Mouse (Mus musculus) testis, adult 2 months (tissue): ENCODE measurements at regions not wholly inside any gene's neighbourhood (a gene's known extent, or its start where the extent isn't known, plus 50 kb on each side); places are given as distances from the start of the nearest gene placed in this dataset.

Experiments used
- H3K27ac ChIP-seq: fragments of 200-500 bp; 2 replicates; pipeline ENCODE4 v1.5.1; 2012; ENCODE audit warnings: low read depth, low read length; ENCODE audit not compliant: control insufficient read depth, insufficient read depth
- H3K27me3 ChIP-seq: fragments of 200-500 bp; 2 replicates; pipeline ENCODE4 v1.6.1; 2012; ENCODE audit warnings: mild to moderate bottlenecking, low read length, moderate library complexity; ENCODE audit not compliant: control insufficient read depth, insufficient read depth
- H3K36me3 ChIP-seq: fragments of 200-500 bp; 2 replicates; pipeline ENCODE4 v1.6.1; 2012; ENCODE audit warnings: mild to moderate bottlenecking, low read length; ENCODE audit not compliant: control insufficient read depth, insufficient read depth
- H3K4me1 ChIP-seq: fragments of 200-500 bp; 2 replicates; pipeline ENCODE4 v1.6.1; 2012; ENCODE audit warnings: low read length; ENCODE audit not compliant: control insufficient read depth, insufficient read depth
- H3K4me3 ChIP-seq: fragments of 200-500 bp; 2 replicates; pipeline ENCODE4 v1.5.1; 2012; ENCODE audit warnings: low read depth, mild to moderate bottlenecking, low read length, moderate library complexity, mixed read lengths; ENCODE audit not compliant: control insufficient read depth
- CTCF ChIP-seq: fragments of 200-500 bp; IDR thresholded peaks from 2 replicates; pipeline ENCODE4 v1.5.1; 2012; ENCODE audit warnings: low read depth, mild to moderate bottlenecking, inconsistent platforms, low read length, moderate library complexity; ENCODE audit not compliant: control insufficient read depth, insufficient read depth, insufficient replicate concordance
- POLR2A ChIP-seq: fragments of 200-500 bp; IDR thresholded peaks from 2 replicates; pipeline ENCODE4 v1.6.1; 2012; ENCODE audit warnings: low read depth, mild to moderate bottlenecking, inconsistent platforms, low read length, moderate library complexity; ENCODE audit not compliant: control insufficient read depth

DNA sequence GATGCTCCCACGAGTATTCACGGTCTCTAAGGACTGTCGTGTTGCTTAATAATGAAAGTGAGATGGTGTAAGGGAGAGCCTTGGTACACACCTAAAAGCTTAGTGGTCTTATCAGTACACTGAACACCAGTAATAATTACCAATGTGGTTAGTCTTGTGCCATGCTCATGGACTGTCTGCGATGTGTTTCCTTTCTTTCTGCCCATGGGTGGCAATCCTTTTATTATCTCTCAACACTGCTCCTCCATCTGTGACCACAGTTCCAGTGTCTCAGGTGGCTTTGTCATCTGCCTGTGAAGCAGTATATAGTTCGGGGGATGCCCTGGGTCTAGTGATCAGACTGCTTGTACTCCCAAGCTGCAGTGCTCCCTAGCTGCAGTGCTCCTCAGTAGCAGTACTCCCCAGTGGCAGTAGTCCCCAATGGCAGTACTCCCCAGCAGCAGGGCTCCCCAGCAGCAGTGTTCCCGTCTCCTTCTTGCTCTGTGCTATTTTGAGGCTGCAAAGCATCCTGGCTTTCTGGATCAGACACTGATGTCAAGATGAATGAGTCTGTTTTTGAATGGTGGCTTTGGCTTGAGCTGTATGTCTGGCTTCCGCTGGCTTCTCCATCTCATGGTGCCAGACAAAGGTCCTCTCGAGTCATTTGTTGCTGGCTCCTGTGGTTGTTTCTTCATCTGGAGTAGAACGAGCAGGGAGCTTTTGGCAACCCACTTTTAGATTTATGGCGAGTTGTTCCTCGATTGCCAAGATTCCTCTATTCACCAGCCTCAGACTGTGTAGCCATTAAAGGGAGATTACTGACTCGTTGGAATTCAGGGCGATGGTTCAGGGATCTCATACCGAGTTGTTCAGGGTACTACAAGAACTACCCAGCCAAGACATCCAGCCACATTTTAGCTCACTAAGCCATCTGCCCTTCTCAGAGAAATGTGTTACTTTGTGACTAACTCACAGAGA, 88.4 kb upstream of the Plxnc1 start:
- Histone ChIP-seq H3K4me3 (no peak overlapping the region), H3K4me1 (no peaks in the 10 kb centered on the region), H3K27me3 (no peaks in the 10 kb centered on the region), H3K27ac (no peak overlapping the region), H3K36me3 (no peaks in the 10 kb centered on the region)
- TF ChIP-seq CTCF = no peak
- TF ChIP-seq POLR2A = no peak

DNA sequence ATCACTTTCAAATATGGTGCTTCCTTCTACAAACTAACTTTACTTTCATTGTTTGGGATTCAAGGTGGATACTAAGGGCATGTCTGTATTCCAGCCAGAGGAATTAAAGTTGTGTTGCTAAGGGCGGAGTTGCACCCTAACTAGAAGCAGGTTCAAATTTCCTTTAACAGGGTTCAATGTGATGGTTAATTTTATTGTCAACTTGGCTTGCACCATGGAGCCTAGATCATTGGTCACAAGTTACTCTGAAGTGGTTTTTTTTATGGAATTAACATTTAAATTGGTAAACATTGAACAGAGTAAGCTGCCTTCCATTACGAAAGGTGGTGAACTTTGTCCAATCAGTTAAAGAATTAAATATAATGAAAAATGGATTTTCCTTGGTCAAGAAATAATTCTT, 86.7 kb upstream of the Plxnc1 start:
- Histone ChIP-seq H3K36me3 (no peaks in the 10 kb centered on the region), H3K27me3 (no peaks in the 10 kb centered on the region), H3K4me1 (no peaks in the 10 kb centered on the region), H3K27ac (no peak overlapping the region), H3K4me3 (no peak overlapping the region)
- no peak for TF ChIP-seq POLR2A
- no peak for TF ChIP-seq CTCF

DNA sequence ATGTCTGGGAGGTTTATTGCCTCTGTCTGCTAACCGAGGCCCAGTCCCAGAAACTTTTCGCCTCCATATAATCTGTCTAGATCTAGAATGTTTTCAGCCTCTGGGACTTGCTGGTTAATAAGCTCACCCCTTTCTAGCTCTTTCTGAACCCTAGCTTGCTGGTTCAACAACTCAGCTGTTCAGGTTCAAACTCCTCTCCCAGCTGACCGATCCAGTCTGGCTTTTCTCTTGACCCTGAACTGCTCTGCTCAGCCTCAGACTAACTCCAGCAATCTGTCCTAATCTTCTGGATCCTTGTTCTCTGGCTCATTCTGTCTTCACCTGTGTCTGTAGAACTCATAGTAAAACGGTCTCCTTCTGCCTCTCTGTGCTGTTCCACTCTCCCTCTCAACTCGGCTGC, 86.2 kb upstream of the Plxnc1 start:
- Histone ChIP-seq H3K27me3 (no peaks in the 10 kb centered on the region), H3K27ac (no peak overlapping the region), H3K36me3 (no peaks in the 10 kb centered on the region), H3K4me1 (no peaks in the 10 kb centered on the region), H3K4me3 (no peak overlapping the region)
- no peak for TF ChIP-seq CTCF
- TF ChIP-seq POLR2A = no peak

DNA sequence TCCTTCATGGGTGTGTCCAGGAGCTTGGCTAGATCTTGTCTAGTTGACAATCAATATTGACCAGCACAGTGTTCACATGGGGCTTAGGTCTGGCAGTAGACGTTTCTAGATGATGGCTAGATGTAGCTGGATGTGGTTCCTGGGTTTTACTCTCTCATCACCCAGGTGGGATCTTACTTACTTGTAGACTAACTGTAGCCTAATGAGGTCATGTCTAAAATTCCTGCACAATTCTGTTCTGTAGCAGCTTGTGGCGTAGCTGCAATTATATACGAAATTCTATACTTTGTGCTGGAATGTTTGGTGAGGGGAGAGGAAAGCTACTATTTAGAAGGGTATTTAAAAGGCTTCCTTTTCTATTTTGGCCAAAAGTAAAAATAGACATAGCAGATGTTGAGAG, 84.9 kb upstream of the Plxnc1 start:
- Histone ChIP-seq H3K4me1 (no peaks in the 10 kb centered on the region), H3K36me3 (no peaks in the 10 kb centered on the region), H3K27ac (no peak overlapping the region), H3K27me3 (no peaks in the 10 kb centered on the region), H3K4me3 (no peak overlapping the region)
- TF ChIP-seq POLR2A = no peak
- TF ChIP-seq CTCF = no peak

DNA sequence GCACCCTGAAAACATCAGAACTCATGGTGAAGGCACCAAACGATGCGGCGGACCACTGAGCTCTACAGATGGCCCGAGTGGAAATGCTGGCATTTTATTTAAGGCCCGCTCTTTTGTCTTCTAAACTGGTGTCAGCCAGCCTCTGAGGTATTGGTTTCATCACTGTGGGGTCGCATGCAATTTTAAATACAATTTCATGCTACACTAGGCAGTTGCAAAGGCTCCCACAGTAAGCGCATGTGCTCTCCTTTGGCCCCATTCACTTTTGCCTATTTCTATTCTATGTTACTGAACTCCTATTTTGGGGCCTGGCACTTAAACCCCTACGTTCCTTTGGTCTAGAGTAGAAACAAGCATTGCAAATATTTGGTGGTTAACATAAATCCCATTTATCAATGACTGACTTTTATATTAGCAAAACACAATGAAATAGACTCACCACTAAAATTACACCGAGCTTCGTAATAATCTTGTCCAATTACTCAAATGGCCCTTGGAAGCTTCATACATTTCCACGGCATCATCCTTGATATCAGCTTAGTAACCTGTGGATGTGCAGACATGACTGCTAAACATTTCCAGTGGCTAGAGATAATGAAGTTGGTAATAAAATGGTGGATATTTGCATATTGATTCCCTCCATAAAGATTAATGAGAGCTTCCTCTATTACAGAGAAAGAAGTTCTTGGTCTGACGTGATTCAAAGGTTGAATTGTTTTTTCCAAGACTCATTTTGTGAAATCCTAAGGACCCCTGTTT, 81.1 kb upstream of the Plxnc1 start:
- Histone ChIP-seq H3K4me3 (no peak overlapping the region), H3K27ac (no peak overlapping the region), H3K36me3 (no peaks in the 10 kb centered on the region), H3K4me1 (no peaks in the 10 kb centered on the region), H3K27me3 (no peaks in the 10 kb centered on the region)
- TF ChIP-seq POLR2A (no peak), CTCF (no peak)

DNA sequence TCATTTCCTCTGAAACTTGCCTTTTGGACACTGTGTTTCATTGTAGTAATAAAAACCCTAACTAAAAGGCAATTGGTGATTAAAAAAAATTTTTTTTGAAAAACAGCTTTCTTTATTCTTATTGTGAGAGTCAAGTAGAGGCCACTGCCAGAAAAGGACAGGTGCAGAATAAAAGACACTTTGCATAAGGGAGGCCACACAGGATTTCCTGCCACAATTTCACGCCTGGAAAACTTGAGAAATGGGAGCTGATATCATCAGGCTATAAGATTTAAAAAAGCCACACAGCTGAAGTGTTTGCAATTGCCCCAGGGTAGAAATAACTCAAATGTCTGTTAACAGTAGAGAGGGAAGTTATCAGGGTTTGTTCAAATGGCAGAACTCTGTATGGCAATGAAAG, 76.6 kb upstream of the Plxnc1 start:
- Histone ChIP-seq H3K4me1 (no peaks in the 10 kb centered on the region), H3K36me3 (no peaks in the 10 kb centered on the region), H3K27ac (no peak overlapping the region), H3K27me3 (no peaks in the 10 kb centered on the region), H3K4me3 (no peak overlapping the region)
- no peak for TF ChIP-seq CTCF
- TF ChIP-seq POLR2A = no peak

DNA sequence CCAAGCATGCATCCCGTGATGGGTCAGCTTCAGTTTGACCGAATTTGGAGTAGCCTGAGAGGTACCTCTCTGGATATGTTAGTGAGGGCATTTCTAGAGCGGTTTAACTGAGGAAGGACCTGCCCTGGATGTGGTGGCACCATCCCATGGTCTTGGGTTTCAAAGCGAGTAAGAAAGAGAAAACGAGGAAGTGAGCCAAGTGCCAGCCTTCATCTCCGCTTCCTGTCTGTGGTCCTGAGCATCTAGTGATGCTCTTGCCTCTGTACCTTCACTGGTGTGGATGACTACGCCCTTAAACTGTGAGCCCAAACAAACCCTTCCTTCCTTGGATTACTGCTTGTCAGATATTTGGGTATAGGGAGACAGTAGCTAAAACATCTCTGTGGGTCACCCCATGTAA, 72.3 kb upstream of the Plxnc1 start:
- TF ChIP-seq CTCF (no peak), POLR2A (no peak)
- Histone ChIP-seq H3K4me3 (no peak overlapping the region), H3K36me3 (no peaks in the 10 kb centered on the region), H3K27me3 (no peaks in the 10 kb centered on the region), H3K4me1 (no peaks in the 10 kb centered on the region), H3K27ac (no peak overlapping the region)
